Mouse (Mus musculus) heart, adult 10 weeks (tissue): ENCODE measurements around the gene Zfp385c. TPM values are rescaled to one million over a fixed set of nuclear protein-coding genes. Genes with fewer than 3 reads are reported as not detected.

ENCODE experiments used
- polyA plus RNA-seq: library from polyadenylated mRNA; stranded (reverse); fragments of 350-450 nt; fragmentation: Illumina TruSeq; extraction: RNeasy Lipid Tissue Mini Kit (QIAGEN cat#74804); gene quantifications from one replicate; pipeline ENCODE4 v1.2.3, GENCODE M21; 2014; ENCODE audit warnings: low read depth, low replicate concordance

Zfp385c gene
- polyA plus RNA-seq: 0.21 TPM

DNA sequence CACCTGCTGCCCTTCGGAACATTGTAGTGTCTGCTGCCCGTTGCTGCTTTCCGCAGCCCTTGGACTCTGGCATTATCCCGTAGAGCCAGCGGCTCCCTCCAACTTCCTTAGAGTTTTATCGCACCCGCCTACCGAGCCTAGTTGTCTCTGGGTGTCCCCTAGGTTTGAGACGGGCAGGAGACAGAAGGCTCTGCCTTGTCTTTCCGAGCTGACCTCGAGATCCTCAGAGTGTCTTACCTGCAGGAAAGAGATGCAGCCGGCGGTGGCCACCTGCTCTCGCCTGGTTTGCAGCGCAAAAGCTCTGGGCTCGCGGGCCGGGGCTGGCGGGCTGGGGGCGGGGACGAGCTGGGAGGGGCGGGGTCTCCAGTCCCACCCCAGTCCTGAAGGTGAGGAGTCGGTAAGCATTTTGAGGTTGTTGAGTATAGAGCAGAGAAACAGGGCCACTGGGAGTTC lies at the start of gene Zfp385c:
Zfp385c (minus strand) TSS at position 292 of the 453 bp plus-strand sequence.

DNA sequence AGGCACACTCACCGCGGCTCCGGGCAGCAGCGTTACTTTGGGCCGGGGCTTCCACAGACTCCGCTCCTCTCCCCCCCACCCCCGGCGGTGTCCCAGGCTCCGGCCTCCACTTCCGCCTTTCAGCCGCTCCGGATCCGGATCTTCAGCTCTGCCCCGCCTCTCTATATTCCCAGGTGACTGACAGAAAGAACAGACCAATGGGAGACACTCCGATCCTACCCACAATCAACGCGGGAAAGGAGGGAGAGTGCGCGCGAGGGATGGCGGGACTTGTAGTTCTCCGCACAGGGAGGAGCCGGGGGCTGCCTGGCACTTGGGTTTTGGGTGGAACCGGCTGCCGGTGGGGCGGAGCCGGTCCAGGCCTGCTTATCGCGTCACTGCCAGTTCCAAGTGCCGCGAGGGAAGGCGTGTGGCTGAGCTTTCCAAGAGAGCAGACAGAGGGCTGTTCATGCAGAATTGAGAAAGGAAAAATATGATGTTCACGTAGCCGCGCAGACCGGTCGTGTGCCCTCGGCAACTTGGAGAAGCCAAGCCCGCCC lies 45.9 kb upstream of the Zfp385c start, which contains the start of gene Rab5c:
Rab5c (minus strand) TSS at position 150 of the 539 bp plus-strand sequence.

GRCm38 (mm10) chr11:100713735-100714533 lies 21.7 kb upstream of the Zfp385c start, which contains the start of gene Hspb9:
Gene Hspb9, plus strand, starts transcription at chr11:100713850.

GRCm38 (mm10) chr11:100711783-100712615 lies 19.7 kb upstream of the Zfp385c start, which contains the start of gene Kat2a:
Gene Kat2a, minus strand, starts transcription at chr11:100712465.

DNA sequence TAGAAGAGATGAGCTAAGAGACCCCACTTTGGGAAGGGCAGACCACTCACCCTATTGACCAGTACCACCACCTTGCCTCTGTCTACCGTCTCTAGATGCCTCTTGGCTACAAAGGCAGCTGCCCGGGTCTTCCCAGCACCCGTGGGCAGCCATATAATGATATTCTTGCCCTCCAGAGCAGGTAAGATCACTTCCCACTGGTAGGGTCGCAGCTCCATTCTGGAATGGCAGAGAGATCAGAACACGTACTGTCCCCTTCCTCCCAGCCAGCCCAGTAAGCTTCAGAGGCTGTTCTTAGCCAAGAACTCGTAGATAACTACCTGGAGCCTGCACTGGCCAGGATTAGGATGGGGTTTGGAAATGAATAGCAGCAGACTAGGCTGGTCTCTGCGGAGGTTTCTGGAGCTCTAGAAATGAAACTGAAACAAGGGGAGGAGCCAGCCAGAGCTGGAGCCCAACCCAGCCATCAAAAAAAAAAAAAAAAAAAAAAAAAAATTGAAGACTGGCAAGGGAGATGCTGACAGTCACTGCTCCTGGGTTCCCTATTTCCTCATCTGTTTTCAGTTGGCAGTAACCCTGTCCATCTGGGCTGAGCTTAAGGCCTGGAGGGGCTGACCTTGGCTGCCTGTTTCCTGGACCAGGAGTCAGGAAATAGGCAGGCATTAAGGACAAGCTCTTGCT lies 11.7 kb upstream of the Zfp385c start, which contains the start of gene Dhx58:
Dhx58 (minus strand) TSS at position 421 of the 681 bp plus-strand sequence.

GRCm38 (mm10) chr11:100619982-100620381 lies 72.3 kb downstream of the Zfp385c start, which contains the start of gene Dnajc7:
Gene Dnajc7, minus strand, starts transcription at chr11:100620168.

GRCm38 (mm10) chr11:100618761-100619484 lies 73.3 kb downstream of the Zfp385c start, which contains the start of gene Nkiras2:
Gene Nkiras2, plus strand, starts transcription at chr11:100619244.

Other genes with a start within 250 kb of the Zfp385c start
- 4.8 TPM for gene Klhl11, start 219.7 kb downstream of the Zfp385c start, polyA plus RNA-seq
- gene Acly, start 164.5 kb downstream of the Zfp385c start, polyA plus RNA-seq: 31.9 TPM
- 0.29 TPM for gene Ttc25, start 146.8 kb downstream of the Zfp385c start, polyA plus RNA-seq
- 9.0 TPM for gene Cnp, start 117.6 kb downstream of the Zfp385c start, polyA plus RNA-seq
- 51.3 TPM for gene Nkiras2, start 73.2 kb downstream of the Zfp385c start, polyA plus RNA-seq
- 153 TPM for gene Dnajc7, start 72.3 kb downstream of the Zfp385c start, polyA plus RNA-seq
- 2.5 TPM for gene Dhx58, start 11.8 kb upstream of the Zfp385c start, polyA plus RNA-seq
- 16.9 TPM for gene Kat2a, start 20.0 kb upstream of the Zfp385c start, polyA plus RNA-seq
- gene Hspb9, start 21.4 kb upstream of the Zfp385c start, polyA plus RNA-seq: not detected
- gene Rab5c, start 45.8 kb upstream of the Zfp385c start, polyA plus RNA-seq: 55.1 TPM
- gene Kcnh4, start 67.5 kb upstream of the Zfp385c start, polyA plus RNA-seq: not detected
- gene Hcrt, start 70.5 kb upstream of the Zfp385c start, polyA plus RNA-seq: not detected
- 14.6 TPM for gene Ghdc, start 78.5 kb upstream of the Zfp385c start, polyA plus RNA-seq
- 38.3 TPM for gene Stat5b, start 158.3 kb upstream of the Zfp385c start, polyA plus RNA-seq
- 22.1 TPM for gene Stat5a, start 166.9 kb upstream of the Zfp385c start, polyA plus RNA-seq
- gene Stat3, start 247.1 kb upstream of the Zfp385c start, polyA plus RNA-seq: 83.2 TPM